Mouse (Mus musculus): ENCODE measurements at regions not wholly inside any gene's neighbourhood (a gene's known extent, or its start where the extent isn't known, plus 50 kb on each side); places are given as distances from the start of the nearest gene placed in this dataset.

DNA sequence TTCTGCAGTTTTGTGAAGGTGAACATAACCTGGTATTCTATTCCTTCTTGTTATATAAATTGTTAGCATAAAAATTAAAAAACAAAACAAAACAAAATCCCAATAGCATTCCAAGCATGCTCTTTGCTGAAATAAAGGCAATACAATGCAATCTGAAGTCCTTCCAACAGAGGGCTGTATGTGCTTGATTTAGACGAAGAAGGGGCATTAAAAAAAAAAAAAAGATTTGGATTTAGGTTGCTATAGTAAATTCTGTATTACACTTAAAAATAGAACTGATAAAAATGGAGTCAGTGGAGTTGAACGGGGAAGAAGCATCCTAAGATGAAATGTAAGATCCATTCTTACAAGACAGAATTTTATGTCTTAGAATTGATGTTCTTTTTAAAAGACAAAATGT, 810.6 kb upstream of the Gm5150 start:
- in situ Hi-C loops (cut with MboI, MseI) = no loop called here

DNA sequence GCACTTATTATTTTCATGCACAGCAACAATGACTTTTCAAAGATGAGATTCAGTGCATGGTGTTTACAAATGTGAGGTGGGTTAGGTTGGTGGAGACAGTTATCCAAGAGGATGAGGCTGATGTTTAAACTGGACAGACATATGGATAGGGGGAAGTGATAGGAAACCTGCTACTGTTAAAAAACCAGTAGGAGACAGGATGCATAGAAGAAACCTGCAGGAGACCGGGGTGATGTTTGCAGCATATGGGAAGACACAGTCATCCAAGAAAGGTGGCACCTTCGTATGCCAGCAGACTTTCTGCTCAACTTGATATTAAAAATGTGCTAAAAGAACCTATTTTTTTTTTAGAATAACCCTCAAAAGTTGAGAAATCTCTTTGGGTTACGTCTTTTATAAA, 809.9 kb upstream of the Gm5150 start:
- in situ Hi-C loops (cut with MboI, MseI) = no loop called here

DNA sequence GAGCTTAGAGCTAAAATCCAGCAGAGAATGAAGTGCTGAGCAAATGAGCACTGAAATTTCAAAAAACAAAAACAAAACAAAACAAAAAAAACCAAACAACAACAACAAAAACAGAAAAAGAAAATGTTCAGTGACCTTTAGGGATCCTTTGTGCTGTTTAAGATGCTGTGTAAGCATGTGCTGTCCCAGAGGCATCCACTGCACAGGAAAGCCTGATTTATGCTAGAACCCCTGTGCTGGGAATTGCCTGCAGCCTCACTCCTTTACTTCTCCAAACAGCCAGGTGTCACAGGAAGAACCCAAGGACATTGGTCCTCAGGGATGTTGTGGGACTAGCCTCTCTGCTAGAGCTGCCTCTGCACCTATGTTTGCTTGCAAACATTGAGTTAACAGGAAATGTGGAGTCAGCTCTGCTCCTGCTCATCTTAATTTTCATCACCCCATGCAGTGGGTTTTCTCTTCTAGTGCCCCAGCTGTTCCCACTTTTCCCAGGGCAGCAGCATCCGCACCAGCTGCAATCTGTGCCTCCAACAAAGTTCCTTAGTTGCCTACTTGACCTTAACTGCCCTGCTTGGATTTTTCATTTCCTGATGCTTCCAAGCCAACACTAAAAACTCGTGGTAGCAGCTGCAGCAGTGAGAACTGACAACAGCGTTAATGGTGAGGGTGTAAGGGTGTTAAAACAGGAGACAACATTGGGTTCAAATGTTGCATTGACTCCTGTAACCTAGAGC, 804.8 kb upstream of the Gm5150 start:
- in situ Hi-C loops (cut with MboI, MseI) = no loop called here

DNA sequence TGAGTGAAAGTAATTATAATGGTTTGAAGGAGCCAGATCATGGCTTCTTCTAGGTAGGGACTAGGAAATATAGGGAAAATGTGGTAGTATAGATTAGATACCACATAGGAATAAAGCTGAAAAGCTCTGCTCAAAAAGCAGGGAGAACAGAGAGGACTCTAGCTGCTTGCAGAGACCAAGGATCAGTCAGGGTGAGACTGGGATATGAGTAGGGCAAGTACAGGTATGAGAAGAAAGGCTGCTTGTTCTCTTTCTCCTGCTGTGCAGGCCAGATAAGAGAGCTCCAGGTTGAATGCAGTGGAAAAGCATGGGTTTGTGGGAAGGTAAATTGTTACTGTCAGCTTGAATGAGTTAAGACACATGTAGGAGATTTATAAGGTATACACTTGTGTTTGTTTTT, 797.4 kb upstream of the Gm5150 start:
- in situ Hi-C loops (cut with MboI, MseI) = no loop called here

All from T-helper 17 cell (primary cell).